Mouse (Mus musculus) skeletal muscle tissue, postnatal 0 days (tissue): ENCODE results near the gene Gdf15. TPM values are rescaled to one million over a fixed set of nuclear protein-coding genes. Genes with fewer than 3 reads are reported as not detected.

Source experiments
- polyA plus RNA-seq: library from polyadenylated mRNA; unstranded; fragments of >200 nt; fragmentation: Nextera tagmentation; extraction: Ambion mirVana; gene quantifications from 2 replicates; pipeline ENCODE4 v1.2.1, GENCODE M21; 2015

Gene Gdf15
- 0.28 and 0.41 TPM in 2 replicates for polyA plus RNA-seq

DNA sequence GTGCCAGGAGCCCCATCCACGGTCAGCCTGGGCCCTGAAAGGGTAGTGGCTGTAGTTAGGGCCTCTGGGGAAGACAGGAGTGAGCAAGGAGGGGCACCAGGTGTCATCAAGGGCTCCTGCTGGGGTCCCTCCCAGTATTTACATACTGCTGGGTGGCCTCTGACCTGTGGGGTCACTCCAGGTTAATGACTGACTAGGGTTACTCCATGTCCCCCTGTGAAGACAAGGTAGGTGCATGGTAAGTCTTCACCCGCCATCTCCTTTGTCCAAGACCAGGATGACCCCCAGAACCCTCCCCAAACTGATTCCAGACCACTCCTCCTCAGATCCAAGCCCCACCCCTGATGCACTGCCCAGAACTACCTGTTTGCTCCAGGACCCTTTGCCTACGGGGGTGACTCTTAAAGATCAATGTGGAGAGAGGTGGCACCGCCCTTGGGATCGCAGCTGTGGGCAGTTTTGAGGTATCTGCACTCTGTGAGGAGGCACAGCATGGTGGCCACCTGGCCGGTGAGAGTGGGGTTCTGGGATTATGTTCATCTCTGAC, at the start of gene Gdf15:
Gene Gdf15, minus strand, starts transcription at position 111 of the 547 bp plus-strand sequence.

DNA sequence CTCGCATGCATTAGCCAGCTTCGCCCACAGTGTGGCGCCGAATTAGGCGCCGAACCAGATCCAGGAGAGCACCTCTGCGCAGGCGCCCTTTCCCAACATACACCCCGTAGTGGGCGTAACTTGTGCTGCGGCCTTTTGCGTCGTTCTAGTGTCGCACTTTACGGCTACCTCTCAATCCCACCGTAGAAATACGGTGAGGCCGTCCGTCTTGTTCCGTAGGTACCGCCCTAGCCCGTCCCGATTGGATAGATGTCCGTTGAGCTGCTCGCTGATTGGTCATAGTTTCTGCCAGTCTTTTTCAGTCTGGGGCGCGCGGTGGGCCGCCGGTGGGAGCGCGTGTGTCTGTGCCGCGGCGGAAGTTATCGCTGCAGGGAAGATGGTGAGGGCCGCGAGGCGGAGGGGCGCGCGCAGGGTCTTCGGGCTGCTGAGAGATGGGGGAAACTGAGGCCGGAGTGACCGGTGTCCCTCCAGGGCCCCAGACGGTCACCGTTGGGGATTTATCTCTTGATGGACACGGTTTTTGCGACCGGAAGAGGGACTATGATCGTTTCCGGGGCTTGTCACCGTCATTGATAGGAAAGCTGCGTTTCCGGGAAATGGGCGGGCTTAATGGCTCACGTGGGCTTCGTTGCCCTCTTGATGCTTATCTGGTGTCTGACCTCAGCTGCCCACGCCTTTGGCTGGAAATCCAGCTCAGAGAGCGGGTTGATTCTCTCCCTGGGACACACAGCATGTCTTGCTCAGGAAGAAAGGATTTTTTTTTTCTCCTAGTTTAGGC, 41.0 kb upstream of the Gdf15 start, which contains the start of gene Lsm4:
Gene Lsm4, plus strand, starts transcription at position 170 of the 778 bp plus-strand sequence.

DNA sequence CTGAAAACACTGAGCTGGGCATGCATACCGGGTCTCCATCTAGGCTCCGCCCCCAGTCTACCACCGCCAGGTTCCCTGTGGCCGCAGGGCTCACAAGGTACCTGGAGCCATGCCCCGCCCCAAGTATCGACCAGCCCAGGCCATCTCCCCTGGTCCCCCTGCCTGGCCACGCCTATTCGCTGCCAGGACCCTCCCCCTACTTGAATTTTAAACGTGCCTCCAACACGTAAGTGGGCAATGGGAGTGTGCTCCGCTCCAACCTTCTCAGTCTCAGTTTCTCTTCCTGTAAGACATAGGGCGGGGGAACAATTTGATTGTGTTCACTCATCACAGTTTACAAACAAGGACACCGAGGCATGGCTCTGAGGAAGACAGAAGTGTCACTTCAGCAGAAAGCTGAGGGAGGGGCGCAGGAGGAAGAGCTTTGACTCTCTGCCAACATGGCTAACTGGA, 28.0 kb upstream of the Gdf15 start, which contains the start of gene Pgpep1:
Gene Pgpep1, minus strand, starts transcription at position 116 of the 453 bp plus-strand sequence.

DNA sequence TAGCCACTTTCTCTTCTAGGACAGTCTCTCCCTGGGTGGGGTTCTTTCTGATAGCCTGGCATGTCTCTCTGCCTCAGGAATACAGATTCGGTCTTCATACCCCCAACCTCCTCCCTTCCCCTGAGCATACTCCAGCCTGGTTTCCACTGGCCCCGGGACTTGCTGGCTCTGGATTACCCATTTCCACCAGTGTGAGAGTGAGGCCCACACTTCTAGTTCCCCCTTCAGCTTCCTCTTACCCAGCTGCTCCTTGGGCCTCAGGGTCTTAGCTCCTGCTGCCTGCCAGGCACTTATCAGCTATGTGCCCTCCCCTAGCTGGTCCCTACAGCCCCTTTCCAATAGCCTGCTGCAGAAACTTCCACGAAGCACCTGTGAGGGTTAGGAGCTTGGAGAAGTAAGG, 16.4 kb downstream of the Gdf15 start, which contains the start of gene Lrrc25:
Gene Lrrc25, plus strand, starts transcription at position 262 of the 400 bp plus-strand sequence.

DNA sequence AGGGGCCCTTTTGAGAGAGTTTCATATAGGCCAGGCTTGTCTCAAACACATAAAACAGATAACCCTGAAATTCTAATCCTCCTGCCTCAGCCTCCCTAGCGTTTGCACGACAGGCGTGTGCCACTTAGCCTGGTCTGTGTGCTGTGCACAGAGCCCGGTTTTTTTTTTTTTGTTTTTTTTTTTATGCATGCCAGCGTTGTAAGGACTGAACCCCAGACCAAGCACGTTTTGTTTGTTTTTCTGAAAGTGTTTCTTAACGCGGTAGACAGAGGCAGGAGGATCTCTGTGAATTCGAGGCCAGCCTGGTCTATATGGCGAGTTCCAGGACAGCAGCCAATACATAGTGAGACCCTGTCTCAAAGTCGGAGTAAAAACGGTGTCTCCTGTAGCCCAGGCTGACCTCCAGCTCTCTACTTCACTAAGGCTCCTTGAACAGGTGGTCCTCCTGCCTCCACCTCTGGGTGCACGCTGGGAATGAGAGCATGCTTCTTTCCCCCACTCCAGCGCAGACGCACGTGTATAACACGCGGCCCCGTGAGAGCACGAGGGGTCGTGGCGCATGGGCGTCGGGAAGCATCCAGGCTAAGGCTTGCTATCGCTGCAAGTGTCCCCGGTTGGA, 23.4 kb downstream of the Gdf15 start, which contains the start of gene Ssbp4:
Gene Ssbp4, minus strand, starts transcription at position 124 of the 619 bp plus-strand sequence.

DNA sequence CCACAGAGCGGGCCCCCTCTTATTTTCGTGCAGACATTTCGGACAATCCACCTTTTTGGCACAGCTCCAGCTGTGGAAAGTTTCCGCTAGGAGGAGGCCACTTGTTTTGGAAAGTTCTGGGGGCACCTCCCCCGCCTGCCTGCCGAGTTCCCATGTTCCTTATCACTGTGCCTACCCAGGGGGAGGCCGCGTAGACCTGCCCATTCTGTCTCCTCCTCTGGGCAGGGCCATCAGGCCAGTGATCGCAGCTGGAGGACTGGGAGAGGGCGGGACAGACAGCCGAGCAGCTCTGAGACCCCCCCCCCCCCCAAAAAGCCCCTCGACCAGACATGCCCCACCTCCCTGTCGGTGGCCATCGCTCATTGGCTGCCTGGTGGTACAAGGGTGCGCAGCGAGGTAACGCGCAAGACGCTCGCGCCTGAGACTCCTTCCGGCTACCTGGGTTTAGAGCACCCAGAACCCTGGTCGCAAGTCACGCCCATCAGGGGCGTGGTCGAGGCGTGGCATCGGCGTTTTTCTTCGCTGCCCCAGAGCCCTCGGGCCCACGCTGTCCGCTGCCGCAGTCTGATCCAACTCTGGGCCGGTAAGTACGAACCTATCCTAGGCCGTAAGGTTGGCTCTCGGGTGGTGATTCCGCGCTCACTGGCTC, 38.2 kb downstream of the Gdf15 start, which contains the start of gene Isyna1:
Gene Isyna1, plus strand, starts transcription at position 413 of the 649 bp plus-strand sequence.

Other genes starting within 250 kb of the Gdf15 start
- gene Crtc1, start 192.9 kb downstream of the Gdf15 start, polyA plus RNA-seq = 6.5 and 7.8 TPM in 2 replicates
- gene Klhl26, start 155.5 kb downstream of the Gdf15 start, polyA plus RNA-seq = 8.6 and 8.7 TPM in 2 replicates
- 0.12 TPM in 1 of 2 replicates, not detected in the other for gene Tmem59l, start 145.1 kb downstream of the Gdf15 start, polyA plus RNA-seq
- gene Crlf1, start 139.3 kb downstream of the Gdf15 start, polyA plus RNA-seq = 4.2 and 4.5 TPM in 2 replicates
- 123 and 148 TPM in 2 replicates for gene Rex1bd, start 125.7 kb downstream of the Gdf15 start, polyA plus RNA-seq
- gene Uba52, start 121.7 kb downstream of the Gdf15 start, polyA plus RNA-seq = 788 and 817 TPM in 2 replicates
- 144 and 162 TPM in 2 replicates for gene Fkbp8, start 104.7 kb downstream of the Gdf15 start, polyA plus RNA-seq
- 64.4 and 69.8 TPM in 2 replicates for gene Kxd1, start 104.5 kb downstream of the Gdf15 start, polyA plus RNA-seq
- gene Ell, start 93.0 kb downstream of the Gdf15 start, polyA plus RNA-seq = 11.2 and 11.9 TPM in 2 replicates
- gene Isyna1, start 38.1 kb downstream of the Gdf15 start, polyA plus RNA-seq = 31.7 and 32.2 TPM in 2 replicates
- gene Ssbp4, start 23.6 kb downstream of the Gdf15 start, polyA plus RNA-seq = 44.3 and 52.8 TPM in 2 replicates
- gene Lrrc25, start 16.3 kb downstream of the Gdf15 start, polyA plus RNA-seq = 2.7 and 3.7 TPM in 2 replicates
- gene Pgpep1, start 27.9 kb upstream of the Gdf15 start, polyA plus RNA-seq = 44.6 and 48.6 TPM in 2 replicates
- gene Lsm4, start 40.8 kb upstream of the Gdf15 start, polyA plus RNA-seq = 120 and 144 TPM in 2 replicates
- 81.2 and 130 TPM in 2 replicates for gene Jund, start 66.5 kb upstream of the Gdf15 start, polyA plus RNA-seq
- not detected in 2 replicates for gene Iqcn, start 71.0 kb upstream of the Gdf15 start, polyA plus RNA-seq
- not detected in 2 replicates for gene Gm3336, start 86.1 kb upstream of the Gdf15 start, polyA plus RNA-seq
- gene Pde4c, start 91.3 kb upstream of the Gdf15 start, polyA plus RNA-seq = 0.60 and 0.78 TPM in 2 replicates
- 48.6 and 48.8 TPM in 2 replicates for gene Rab3a, start 122.2 kb upstream of the Gdf15 start, polyA plus RNA-seq
- gene Mpv17l2, start 128.5 kb upstream of the Gdf15 start, polyA plus RNA-seq = 33.9 and 40.1 TPM in 2 replicates
- gene Pik3r2, start 144.3 kb upstream of the Gdf15 start, polyA plus RNA-seq = 41.8 and 42.9 TPM in 2 replicates
- gene Mast3, start 172.6 kb upstream of the Gdf15 start, polyA plus RNA-seq = 4.4 and 4.8 TPM in 2 replicates
- gene Il12rb1, start 176.0 kb upstream of the Gdf15 start, polyA plus RNA-seq = 0.13 TPM in 1 of 2 replicates, not detected in the other
- gene Arrdc2, start 207.3 kb upstream of the Gdf15 start, polyA plus RNA-seq = 3.2 and 5.5 TPM in 2 replicates
- 0.73 and 0.85 TPM in 2 replicates for gene Kcnn1, start 230.8 kb upstream of the Gdf15 start, polyA plus RNA-seq
- gene Ccdc124, start 241.5 kb upstream of the Gdf15 start, polyA plus RNA-seq = 55.2 and 65.8 TPM in 2 replicates